Mouse (Mus musculus) heart, embryonic 10.5 days (tissue): ENCODE measurements around the gene Lmtk3. TPM values are rescaled to one million over a fixed set of nuclear protein-coding genes. Genes with fewer than 3 reads are reported as not detected.

Source experiments
- DNase-seq: peaks from one replicate; pipeline ENCODE4 v3.0.0-alpha.2; 2017; ENCODE audit warnings: low spot score
- H3K27ac ChIP-seq: fragments of 300-500 bp; sonication (generic); 2 replicates; pipeline ENCODE4 v1.5.1; 2016; ENCODE audit warnings: mild to moderate bottlenecking
- H3K27me3 ChIP-seq: fragments of 300-500 bp; sonication (generic); 2 replicates; pipeline ENCODE4 v1.6.1; 2016; ENCODE audit warnings: mild to moderate bottlenecking; ENCODE audit not compliant: poor library complexity, insufficient read depth, severe bottlenecking
- H3K36me3 ChIP-seq: fragments of 300-500 bp; sonication (generic); 2 replicates; pipeline ENCODE4 v1.6.1; 2016; ENCODE audit warnings: mild to moderate bottlenecking, moderate library complexity
- H3K4me1 ChIP-seq: fragments of 300-500 bp; sonication (generic); 2 replicates; pipeline ENCODE4 v1.6.1; 2016; ENCODE audit warnings: mild to moderate bottlenecking
- H3K4me3 ChIP-seq: fragments of 300-500 bp; sonication (generic); 2 replicates; pipeline ENCODE4 v1.5.1; 2016; ENCODE audit warnings: mild to moderate bottlenecking, moderate library complexity
- H3K9me3 ChIP-seq: fragments of 300-500 bp; sonication (generic); 2 replicates; pipeline ENCODE4 v1.6.1; 2016; ENCODE audit warnings: mild to moderate bottlenecking, moderate library complexity
- WGBS: fragments of 180-500 bp; shearing (Covaris S2); methylation state at CpG from one replicate; pipeline ENCODE4 v1.1.7; 2016; 5-methylcytosine and 5-hydroxymethylcytosine counted together
- polyA plus RNA-seq: library from polyadenylated mRNA; unstranded; fragments of >200 nt; fragmentation: Nextera tagmentation; extraction: Ambion mirVana; gene quantifications from 2 replicates; pipeline ENCODE4 v1.2.1, GENCODE M21; 2016

The Lmtk3 gene
- polyA plus RNA-seq, 1 experiment from 2014 or later, result 1.8 TPM

DNA sequence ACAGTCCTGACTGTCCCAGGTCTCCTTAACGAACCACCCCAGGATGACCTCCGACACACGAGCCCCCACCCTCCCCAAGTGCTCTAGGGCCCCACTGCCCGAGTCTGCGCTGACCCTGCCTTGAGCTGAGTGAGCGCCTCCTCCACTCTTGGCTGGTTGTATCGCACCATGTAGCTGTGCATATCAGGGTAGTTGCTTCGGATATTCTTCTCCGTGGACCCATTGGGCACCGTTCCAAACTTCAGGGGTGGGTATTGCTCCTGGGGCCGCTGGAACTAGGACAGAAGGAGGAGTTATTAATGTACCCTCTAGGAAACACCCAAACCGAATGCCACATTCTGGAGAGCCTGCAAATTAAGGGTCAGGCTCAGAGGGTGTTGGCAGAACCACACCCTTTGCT is 69.6 kb downstream of the Lmtk3 start:
- H3K4me3 ChIP-seq, result no peak overlapping the region
- H3K36me3 ChIP-seq, result no peaks in the 10 kb centered on the region
- no peak overlapping the region for H3K27ac ChIP-seq
- DNase-seq, result no peak
- H3K27me3 ChIP-seq, result peaks cover 75% of the 10 kb centered on the region
- peaks cover 17% of the 10 kb centered on the region for H3K4me1 ChIP-seq
- 79% methylated on average over 12 of the region's 12 CpGs for WGBS
- H3K9me3 ChIP-seq, result no peaks in the 10 kb centered on the region

Other genes with a start within 250 kb of the Lmtk3 start
- 0.42 and 1.2 TPM in 2 replicates for gene Hsd17b14, start 228.8 kb upstream of the Lmtk3 start, polyA plus RNA-seq
- gene Bcat2, start 213.6 kb upstream of the Lmtk3 start, polyA plus RNA-seq, result 76.7 and 80.8 TPM in 2 replicates
- not detected in 2 replicates for gene Fgf21, start 168.2 kb upstream of the Lmtk3 start, polyA plus RNA-seq
- not detected in 2 replicates for gene Fut1, start 166.4 kb upstream of the Lmtk3 start, polyA plus RNA-seq
- gene Izumo1, start 161.9 kb upstream of the Lmtk3 start, polyA plus RNA-seq, result 0.25 and 0.49 TPM in 2 replicates
- 17.6 and 20.5 TPM in 2 replicates for gene Rasip1, start 156.2 kb upstream of the Lmtk3 start, polyA plus RNA-seq
- gene Mamstr, start 143.8 kb upstream of the Lmtk3 start, polyA plus RNA-seq, result 1.9 and 2.3 TPM in 2 replicates
- 1.1 and 1.3 TPM in 2 replicates for gene Fut2, start 117.3 kb upstream of the Lmtk3 start, polyA plus RNA-seq
- gene Ntn5, start 99.7 kb upstream of the Lmtk3 start, polyA plus RNA-seq, result 0.13 and 0.14 TPM in 2 replicates
- 0.51 and 0.75 TPM in 2 replicates for gene Sec1, start 89.3 kb upstream of the Lmtk3 start, polyA plus RNA-seq
- 3.1 and 5.1 TPM in 2 replicates for gene Car11, start 83.9 kb upstream of the Lmtk3 start, polyA plus RNA-seq
- 2.7 and 3.2 TPM in 2 replicates for gene Dbp, start 78.7 kb upstream of the Lmtk3 start, polyA plus RNA-seq
- 860 and 1,046 TPM in 2 replicates for gene Rpl18, start 68.3 kb upstream of the Lmtk3 start, polyA plus RNA-seq
- gene Sphk2, start 65.7 kb upstream of the Lmtk3 start, polyA plus RNA-seq, result 24.7 and 29.3 TPM in 2 replicates
- 0.76 and 1.2 TPM in 2 replicates for gene Fam83e, start 62.5 kb upstream of the Lmtk3 start, polyA plus RNA-seq
- not detected in 2 replicates for gene Spaca4, start 57.9 kb upstream of the Lmtk3 start, polyA plus RNA-seq
- gene Sult2b1, start 931 bp downstream of the Lmtk3 start, polyA plus RNA-seq, result 0.46 and 0.79 TPM in 2 replicates
- gene Cyth2, start 30.8 kb downstream of the Lmtk3 start, polyA plus RNA-seq, result 99.1 and 124 TPM in 2 replicates
- gene Kcnj14, start 41.0 kb downstream of the Lmtk3 start, polyA plus RNA-seq, result 0.90 and 1.4 TPM in 2 replicates
- gene Grwd1, start 47.2 kb downstream of the Lmtk3 start, polyA plus RNA-seq, result 69.8 and 97.9 TPM in 2 replicates
- 44.1 and 57.5 TPM in 2 replicates for gene Kdelr1, start 89.0 kb downstream of the Lmtk3 start, polyA plus RNA-seq
- 0.10 and 0.18 TPM in 2 replicates for gene Grin2d, start 94.6 kb downstream of the Lmtk3 start, polyA plus RNA-seq
- gene Syngr4, start 113.0 kb downstream of the Lmtk3 start, polyA plus RNA-seq, result 0.99 and 1.5 TPM in 2 replicates
- gene Tmem143, start 113.2 kb downstream of the Lmtk3 start, polyA plus RNA-seq, result 5.8 and 6.5 TPM in 2 replicates
- 45.0 and 46.1 TPM in 2 replicates for gene Emp3, start 137.7 kb downstream of the Lmtk3 start, polyA plus RNA-seq
- 3.2 and 3.3 TPM in 2 replicates for gene Ccdc114, start 140.3 kb downstream of the Lmtk3 start, polyA plus RNA-seq
- gene Abcc6, start 246.6 kb downstream of the Lmtk3 start, polyA plus RNA-seq, result 0.02 and 1.3 TPM in 2 replicates
- 44.2 and 45.3 TPM in 2 replicates for gene Nomo1, start 250.0 kb downstream of the Lmtk3 start, polyA plus RNA-seq